Mouse (Mus musculus) lung, postnatal 36 days (tissue): ENCODE measurements around the gene Zkscan2.
A peak's percentile ranks its signal among the peaks of the same experiment; 100 is the strongest.

Experiments used
- DNase-seq: peaks from one replicate; pipeline ENCODE4 v3.0.0; 2022; ENCODE audit warnings: mixed read lengths

Zkscan2 gene

GRCm38 (mm10) chr7:123500239-123501219 is at the start of gene Zkscan2:
Gene Zkscan2, minus strand, starts transcription at chr7:123500449.
- peak; percentile 57 for DNase-seq

GRCm38 (mm10) chr7:123529190-123529589 is 28.9 kb upstream of the Zkscan2 start:
- DNase-seq, result no peak

GRCm38 (mm10) chr7:123525761-123526160 is 25.5 kb upstream of the Zkscan2 start:
- no peak for DNase-seq

- DNase-seq, result peak; percentile 68
These were observed 24.1 kb upstream of the Zkscan2 start for GRCm38 (mm10) chr7:123524218-123524861.

GRCm38 (mm10) chr7:123507946-123508345 is 7.7 kb upstream of the Zkscan2 start:
- DNase-seq, result no peak

GRCm38 (mm10) chr7:123503358-123503757 is 3.1 kb upstream of the Zkscan2 start:
- DNase-seq, result peak; percentile 35

- DNase-seq, result no peak
These were observed 589 bp downstream of the Zkscan2 start for GRCm38 (mm10) chr7:123499481-123500238.

GRCm38 (mm10) chr7:123487703-123488102 is 12.5 kb downstream of the Zkscan2 start:
- no peak for DNase-seq

GRCm38 (mm10) chr7:123467961-123468360 is 32.3 kb downstream of the Zkscan2 start:
- no peak for DNase-seq

GRCm38 (mm10) chr7:123465692-123466387 is 34.4 kb downstream of the Zkscan2 start:
- peak; percentile 85 for DNase-seq

GRCm38 (mm10) chr7:123463569-123463968 is 36.7 kb downstream of the Zkscan2 start:
- no peak for DNase-seq

GRCm38 (mm10) chr7:123462070-123462501 is 38.2 kb downstream of the Zkscan2 start, which contains the start of gene Aqp8:
Gene Aqp8, plus strand, starts transcription at chr7:123462291.
- peak; percentile 81 for DNase-seq

GRCm38 (mm10) chr7:123461316-123461715 is 38.9 kb downstream of the Zkscan2 start:
- no peak for DNase-seq

- no peak for DNase-seq
These were observed 41.0 kb downstream of the Zkscan2 start for GRCm38 (mm10) chr7:123459247-123459646.

GRCm38 (mm10) chr7:123458309-123458708 is 41.9 kb downstream of the Zkscan2 start:
- DNase-seq, result no peak

GRCm38 (mm10) chr7:123455088-123455487 is 45.2 kb downstream of the Zkscan2 start:
- DNase-seq, result no peak

GRCm38 (mm10) chr7:123453066-123453465 is 47.2 kb downstream of the Zkscan2 start:
- no peak for DNase-seq

GRCm38 (mm10) chr7:123452551-123452950 is 47.7 kb downstream of the Zkscan2 start:
- DNase-seq, result no peak

GRCm38 (mm10) chr7:123450515-123450914 is 49.7 kb downstream of the Zkscan2 start:
- DNase-seq, result no peak

GRCm38 (mm10) chr7:123449676-123450075 is 50.6 kb downstream of the Zkscan2 start:
- DNase-seq, result no peak

- DNase-seq, result no peak
These were observed 51.5 kb downstream of the Zkscan2 start for GRCm38 (mm10) chr7:123448794-123449193.

GRCm38 (mm10) chr7:123442079-123442478 is 58.2 kb downstream of the Zkscan2 start:
- no peak for DNase-seq
